Mouse (Mus musculus) E14TG2a.4 (cell line): ENCODE data around the gene Hspb11.

Source experiments
- H3K27me3 ChIP-seq: 2 replicates; pipeline ENCODE4 v1.6.1; 2014; ENCODE audit warnings: low read length, control low read depth; ENCODE audit not compliant: insufficient read depth
- H3K36me3 ChIP-seq: 2 replicates; pipeline ENCODE4 v1.6.1; 2014; ENCODE audit warnings: low read length, control low read depth; ENCODE audit not compliant: insufficient read depth
- H3K4me1 ChIP-seq: replicated peaks from 2 replicates; pipeline ENCODE4 v1.6.1; 2014; ENCODE audit warnings: low read depth, low read length, control low read depth
- H3K4me3 ChIP-seq: replicated peaks from 2 replicates; pipeline ENCODE4 v1.5.1; 2014; ENCODE audit warnings: mild to moderate bottlenecking, low read length
- H3K9me3 ChIP-seq: 2 replicates; pipeline ENCODE4 v1.6.1; 2014; ENCODE audit warnings: low read length, control low read depth
- CTCF ChIP-seq: conservative IDR thresholded peaks from 2 replicates; pipeline ENCODE4 v1.5.1; 2014; ENCODE audit warnings: low read length
- NANOG ChIP-seq: IDR thresholded peaks from 2 replicates; pipeline ENCODE4 v1.6.1; 2014; ENCODE audit warnings: borderline replicate concordance, low read length, mixed read lengths
- POU5F1 ChIP-seq: IDR thresholded peaks from 2 replicates; pipeline ENCODE4 v1.6.1; 2014; ENCODE audit warnings: low read length, borderline replicate concordance

The Hspb11 gene

DNA sequence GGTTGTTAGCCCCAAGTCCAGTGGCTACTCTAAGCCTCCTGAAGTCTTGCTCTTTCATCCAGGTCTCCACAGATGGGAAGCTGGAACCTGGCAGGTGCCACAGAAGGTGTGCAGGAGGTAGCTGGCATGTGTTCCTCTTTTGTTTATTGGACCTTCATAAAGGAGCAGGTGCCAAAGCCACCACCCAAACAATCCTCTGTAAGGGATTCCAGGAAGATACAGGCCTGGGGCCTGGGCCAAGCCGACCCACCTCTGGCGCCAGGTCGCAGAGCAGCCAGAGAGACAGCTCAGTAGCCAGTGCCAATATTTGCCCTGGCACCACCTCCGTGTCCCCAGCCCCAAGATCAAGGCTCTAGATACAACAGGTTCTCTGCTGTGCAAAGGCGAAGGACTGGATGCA is 31.9 kb upstream of the Hspb11 start:
- Histone ChIP-seq H3K27me3 (no peaks in the 10 kb centered on the region), H3K36me3 (no peaks in the 10 kb centered on the region), H3K4me1 (peaks cover 7% of the 10 kb centered on the region; the same call in 1 of the 2 replicates), H3K9me3 (no peaks in the 10 kb centered on the region), H3K4me3 (no peak overlapping the region)
- TF ChIP-seq NANOG (no peak), POU5F1 (no peak)

DNA sequence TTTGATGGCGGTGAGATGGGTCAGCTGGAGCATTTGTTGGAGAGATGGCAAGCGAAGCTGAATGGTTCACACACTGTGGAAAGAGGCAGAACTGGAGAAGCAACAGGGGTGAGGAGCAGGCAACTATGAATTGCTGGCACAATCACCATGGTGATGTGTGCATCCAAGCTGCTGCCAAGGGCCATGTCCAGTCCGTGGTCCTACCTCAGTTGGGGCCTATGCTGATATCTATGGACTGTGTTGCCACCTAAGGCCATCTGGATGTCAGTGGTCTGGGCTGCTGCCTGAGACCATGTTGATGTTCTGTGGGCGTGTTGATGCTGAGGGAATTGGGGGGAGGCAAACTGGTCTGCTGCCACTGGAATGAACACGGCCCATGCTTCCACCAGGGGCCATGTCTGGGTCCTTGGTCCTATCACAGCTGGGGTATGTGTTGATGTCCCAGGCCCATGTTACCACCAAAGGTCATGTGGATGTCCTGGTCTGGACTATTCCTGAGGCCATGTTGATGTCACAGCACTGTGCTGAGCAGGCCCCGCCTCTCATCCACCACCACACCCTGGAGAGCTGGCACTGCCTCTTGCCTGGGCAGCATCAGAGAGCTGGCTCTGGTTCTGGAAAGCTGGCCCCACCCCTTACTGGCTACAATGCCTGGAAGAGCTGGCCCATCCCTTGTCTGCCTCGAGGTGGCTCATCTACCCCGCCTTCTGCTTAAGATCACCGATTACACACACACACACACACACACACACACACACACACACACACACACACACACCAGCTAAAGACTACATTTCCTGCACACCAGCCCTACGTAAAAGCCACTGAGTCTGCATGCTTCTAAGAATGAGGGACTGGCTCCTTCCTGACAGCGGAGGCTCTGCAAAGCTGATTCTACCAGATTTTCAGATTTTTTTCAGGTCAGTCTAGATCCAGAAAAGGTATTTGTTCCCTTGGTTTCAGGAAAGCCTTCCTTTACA is 29.9 kb upstream of the Hspb11 start:
- Histone ChIP-seq H3K9me3 (no peaks in the 10 kb centered on the region), H3K36me3 (no peaks in the 10 kb centered on the region), H3K4me1 (no peaks in the 10 kb centered on the region), H3K27me3 (no peaks in the 10 kb centered on the region), H3K4me3 (no peak overlapping the region)
- no peak for TF ChIP-seq POU5F1
- no peak for TF ChIP-seq CTCF
- TF ChIP-seq NANOG = no peak

DNA sequence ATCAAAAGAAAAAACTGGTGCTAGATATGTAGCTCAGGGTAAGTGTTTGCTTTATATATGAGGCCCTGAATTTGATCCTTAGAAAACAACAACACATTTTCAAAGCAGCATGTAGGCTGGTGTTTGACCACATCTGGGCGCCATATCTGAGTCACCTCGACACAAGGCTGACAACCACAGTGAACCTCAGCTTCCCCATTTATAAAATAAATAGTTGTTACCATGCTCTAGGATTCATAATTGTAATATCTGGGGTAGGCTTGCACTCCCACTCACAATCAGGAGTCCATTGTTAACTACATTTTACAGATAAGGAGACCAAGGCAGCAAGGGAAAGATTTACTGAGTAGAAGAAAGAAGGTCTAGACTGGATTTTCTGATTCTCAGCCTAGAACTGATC is 27.1 kb upstream of the Hspb11 start:
- TF ChIP-seq NANOG (no peak), POU5F1 (no peak), CTCF (no peak)
- H3K36me3 ChIP-seq = no peaks in the 10 kb centered on the region
- no peak overlapping the region for H3K4me3 ChIP-seq
- no peaks in the 10 kb centered on the region for H3K4me1 ChIP-seq
- H3K9me3 ChIP-seq = no peaks in the 10 kb centered on the region
- no peaks in the 10 kb centered on the region for H3K27me3 ChIP-seq

DNA sequence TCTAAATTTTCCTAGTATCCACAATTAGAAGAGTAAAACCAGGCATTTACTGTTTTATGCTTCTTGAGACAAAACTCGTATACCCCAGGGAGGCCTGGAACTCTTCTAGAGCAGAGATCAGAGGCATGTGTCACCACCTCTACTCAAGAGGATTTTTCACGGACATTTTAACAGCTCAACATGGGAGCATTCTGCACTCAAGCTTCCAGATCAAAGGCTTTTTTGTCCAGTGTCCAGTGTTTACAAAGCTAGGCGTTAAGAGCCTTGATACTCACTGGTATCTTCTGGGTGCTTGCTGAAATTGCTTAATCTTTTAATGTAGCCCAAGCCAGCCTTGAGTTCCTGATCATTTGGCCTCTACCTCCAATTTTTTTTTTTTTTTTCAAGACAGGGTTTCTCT is 21.2 kb upstream of the Hspb11 start:
- TF ChIP-seq NANOG (no peak), CTCF (no peak), POU5F1 (no peak)
- no peaks in the 10 kb centered on the region for H3K27me3 ChIP-seq
- H3K4me1 ChIP-seq = no peaks in the 10 kb centered on the region
- H3K4me3 ChIP-seq = no peak overlapping the region
- peaks cover 41% of the 10 kb centered on the region for H3K36me3 ChIP-seq
- no peaks in the 10 kb centered on the region for H3K9me3 ChIP-seq

DNA sequence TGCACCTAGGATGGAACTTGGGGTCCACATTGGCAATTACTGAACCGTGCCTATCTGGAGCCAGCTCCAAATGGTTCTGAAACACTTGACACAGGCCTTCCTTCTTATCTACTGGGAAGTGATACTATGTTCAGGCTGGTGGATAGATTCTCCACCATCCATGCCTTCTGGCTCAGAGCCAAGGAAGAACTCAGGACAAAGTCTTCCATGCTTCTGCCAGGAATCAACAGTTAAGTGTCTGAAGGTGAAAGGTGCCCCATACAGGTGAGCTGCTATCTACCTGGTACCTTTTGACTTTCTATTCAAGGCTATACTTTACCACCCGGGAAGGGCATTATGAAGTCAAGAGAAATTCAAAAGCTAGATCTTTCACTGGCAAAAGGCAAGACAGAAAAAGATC is 15.1 kb upstream of the Hspb11 start:
- TF ChIP-seq POU5F1 (no peak), CTCF (no peak), NANOG (no peak)
- H3K36me3 ChIP-seq = peaks cover 69% of the 10 kb centered on the region
- no peaks in the 10 kb centered on the region for H3K9me3 ChIP-seq
- no peak overlapping the region for H3K4me3 ChIP-seq
- H3K27me3 ChIP-seq = no peaks in the 10 kb centered on the region
- no peaks in the 10 kb centered on the region for H3K4me1 ChIP-seq

DNA sequence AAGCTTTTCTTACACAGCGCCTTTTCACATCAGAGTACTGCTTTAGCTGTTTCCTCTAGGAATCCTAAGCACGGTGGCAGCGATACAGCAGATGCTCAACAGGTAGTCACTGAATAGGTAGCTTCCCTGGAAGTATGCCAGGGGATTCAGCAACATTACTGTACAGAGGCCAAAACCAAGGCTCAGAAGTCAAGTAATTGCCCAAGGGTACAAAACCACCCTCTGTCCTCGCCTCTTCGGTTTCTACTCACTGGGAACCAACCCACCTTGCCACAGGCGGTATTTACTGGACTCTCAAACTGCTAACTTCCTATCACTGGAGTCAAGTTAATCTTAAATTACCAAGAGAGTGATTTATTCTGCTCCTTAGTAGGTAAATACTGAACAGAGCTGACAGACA is 13.2 kb upstream of the Hspb11 start:
- Histone ChIP-seq H3K36me3 (peaks cover 64% of the 10 kb centered on the region), H3K9me3 (no peaks in the 10 kb centered on the region), H3K27me3 (no peaks in the 10 kb centered on the region), H3K4me3 (no peak overlapping the region), H3K4me1 (no peaks in the 10 kb centered on the region)
- TF ChIP-seq POU5F1 (no peak), CTCF (no peak), NANOG (no peak)

DNA sequence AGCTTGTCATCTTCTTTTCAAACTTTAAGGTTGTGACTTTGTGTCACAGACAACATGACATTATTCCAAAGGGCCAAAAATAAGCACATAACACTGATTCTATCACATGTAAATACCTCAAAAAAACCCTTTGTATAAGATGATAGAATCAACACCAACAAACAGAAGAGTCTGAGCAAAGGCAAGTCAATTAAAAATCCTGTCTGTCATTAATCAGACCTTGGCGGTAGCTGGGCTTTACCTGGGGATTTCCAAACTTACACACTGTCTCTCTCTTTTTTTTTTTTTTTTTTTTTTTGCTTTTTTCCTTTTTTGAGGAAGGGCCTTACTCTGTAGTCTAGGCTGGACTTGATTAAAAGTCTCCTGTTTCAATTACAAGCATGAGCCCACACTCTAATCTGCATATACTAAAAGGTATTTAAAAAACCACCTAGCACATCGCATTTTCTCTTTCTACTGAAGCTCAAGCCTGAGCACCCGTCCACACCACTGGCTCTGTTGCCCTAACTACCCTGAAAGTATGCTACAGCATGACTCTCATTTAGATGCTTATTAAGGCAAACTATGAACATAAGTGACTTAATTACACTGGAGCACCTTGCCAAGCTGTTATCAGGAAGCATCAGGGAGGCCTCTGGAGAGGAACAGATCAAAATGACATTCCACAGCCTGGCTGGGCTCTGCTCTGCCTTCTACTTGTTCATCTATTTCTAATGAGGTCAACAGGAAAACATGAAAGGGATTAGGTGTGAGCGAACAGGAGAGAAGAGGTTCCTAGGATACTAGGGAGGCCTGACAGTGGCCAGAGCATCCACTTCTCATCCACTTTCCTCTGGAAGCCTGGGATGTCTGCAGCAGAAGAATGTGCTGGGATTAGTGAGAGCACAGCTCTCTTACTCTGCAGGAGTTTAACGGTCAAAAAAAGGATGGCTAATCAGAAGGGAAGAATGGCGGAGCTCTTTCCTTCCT is 9.7 kb upstream of the Hspb11 start:
- no peaks in the 10 kb centered on the region for H3K27me3 ChIP-seq
- H3K36me3 ChIP-seq = peaks cover 55% of the 10 kb centered on the region
- H3K4me3 ChIP-seq = no peak overlapping the region
- no peaks in the 10 kb centered on the region for H3K9me3 ChIP-seq
- H3K4me1 ChIP-seq = 0 out of 2 replicates have a peak, but pooled peaks cover 2% of the 10 kb centered on the region
- TF ChIP-seq NANOG (no peak), POU5F1 (no peak), CTCF (no peak)

DNA sequence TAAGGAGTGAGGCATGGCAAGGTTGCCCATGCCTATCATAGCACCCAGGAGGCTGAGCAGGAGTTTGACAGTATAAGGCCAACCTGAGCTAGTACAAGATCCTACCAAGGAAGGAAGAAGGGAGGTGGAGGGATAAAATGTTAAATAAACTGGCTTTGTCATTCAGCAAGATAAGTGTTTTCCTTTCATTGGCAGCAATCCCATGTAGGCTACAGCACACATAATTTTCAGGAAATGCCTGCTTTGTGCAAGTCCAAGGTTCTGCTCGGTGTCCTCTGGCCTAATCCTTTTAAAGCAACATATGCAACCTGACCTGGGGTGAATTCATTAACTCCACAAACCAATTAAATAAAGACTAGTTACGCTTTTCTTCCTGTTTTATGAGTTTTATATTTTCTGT is 8.0 kb upstream of the Hspb11 start:
- Histone ChIP-seq H3K27me3 (no peaks in the 10 kb centered on the region), H3K9me3 (no peaks in the 10 kb centered on the region), H3K4me3 (no peak overlapping the region), H3K36me3 (peaks cover 39% of the 10 kb centered on the region), H3K4me1 (peaks cover 10% of the 10 kb centered on the region; the same call in 1 of the 2 replicates)
- TF ChIP-seq CTCF (no peak), POU5F1 (no peak), NANOG (no peak)
